ENCODE assay signal across 19 mouse cellular contexts in the genomic region with DNA sequence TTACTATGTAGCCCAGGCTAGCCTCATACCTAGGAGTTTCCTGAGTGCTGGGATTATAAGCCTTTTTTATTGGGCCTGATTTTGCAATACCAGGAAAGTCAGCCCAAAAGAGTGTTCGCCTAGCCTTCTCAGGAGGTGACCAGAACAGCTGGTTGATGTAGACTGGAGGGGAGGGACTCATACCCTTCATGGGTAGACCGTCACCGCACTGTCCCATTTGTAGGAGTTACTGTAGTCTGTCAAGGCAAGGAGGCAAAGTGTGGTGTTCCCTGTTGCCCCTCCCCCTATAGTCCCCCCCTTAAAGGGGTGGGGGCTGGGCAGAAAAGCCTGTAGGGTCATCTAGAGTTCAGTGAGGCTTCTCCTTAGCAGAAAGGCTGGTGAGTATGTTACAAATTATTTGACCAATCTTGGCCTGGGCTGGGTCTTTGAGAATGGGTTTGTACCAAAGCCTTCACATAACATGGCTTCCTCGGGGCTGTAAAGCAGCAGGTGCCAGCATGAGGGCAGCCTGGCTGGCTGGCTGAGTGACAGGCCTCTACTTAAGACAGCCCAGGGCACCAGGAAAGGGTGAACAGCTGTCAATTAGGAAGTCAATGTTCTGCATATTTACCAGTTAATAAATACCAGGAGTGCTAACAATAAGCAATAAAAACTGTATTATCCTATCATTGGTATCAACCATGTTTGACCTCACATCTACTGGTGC.
DNase-seq lines count a peak whose midpoint lies in the region; ATAC-seq and TF ChIP-seq lines count a peak whose summit lies in the region.
"Had no signal": no experiment of that assay in that cellular context is flagged by ENCODE, and none has a peak within 500 bp of the region (broad histone marks: within the 10 kb centered on the region; RNA-seq: fewer than 3 reads in every experiment).

No protein-coding gene starts in this region.

- no peak for DNase-seq in forebrain, embryonic 11.5 days (ENCODE audit: low spot score)
- no peak for DNase-seq in forebrain, embryonic 10.5 days (ENCODE audit: extremely low spot score, low spot score)
- DNase-seq in kidney, adult 9 months: peak; percentile 10
- DNase-seq in kidney, adult 2 months: no peak
- no peak for DNase-seq in ES-E14 (ENCODE audit: low read depth, low spot score)
- no peak for DNase-seq in hindbrain, postnatal 0 days (ENCODE audit: low spot score)
- no peak for DNase-seq in left cerebral cortex, adult 8-10 months (ENCODE audit: low spot score in 2 of 2)
- DNase-seq in cerebellum, adult 8-10 months: no peak
- DNase-seq: adrenal gland, postnatal 36 days; gastrocnemius, postnatal 10 days; kidney, adult 18-20 months; left cerebral cortex, postnatal 4 days; right cerebral cortex, postnatal 4 days; thymus, postnatal 14 days had no signal

- H3K27ac ChIP-seq in forebrain, embryonic 11.5 days (ENCODE audit: low read depth, low read length): no peak overlapping the region
- H3K27ac ChIP-seq in forebrain, embryonic 10.5 days: no peak overlapping the region
- H3K27ac ChIP-seq in kidney, adult 2 months (ENCODE audit: insufficient read depth, low read depth, low read length): no peak overlapping the region
- no peak overlapping the region for H3K27ac ChIP-seq in ES-E14 (ENCODE audit: insufficient read depth, low read depth, low read length, poor library complexity, severe bottlenecking)
- no peak overlapping the region for H3K27ac ChIP-seq in hindbrain, postnatal 0 days
- H3K27ac ChIP-seq: embryonic facial prominence, embryonic 10.5 days; liver, embryonic 14.5 days; midbrain, embryonic 13.5 days; stomach, embryonic 15.5 days had no signal

- no peak for TF ChIP-seq POLR2A in kidney, adult 2 months (IDR thresholded peaks at IDR 0.05; ENCODE audit: low read depth, low read length)

- H3K36me3 ChIP-seq in forebrain, embryonic 11.5 days (ENCODE audit: control insufficient read depth, insufficient read depth, low read length): no peaks in the 10 kb centered on the region
- H3K36me3 ChIP-seq in forebrain, embryonic 10.5 days (replicated peaks): no peaks in the 10 kb centered on the region
- no peaks in the 10 kb centered on the region for H3K36me3 ChIP-seq in kidney, adult 2 months (ENCODE audit: control insufficient read depth, insufficient read depth, low read length)
- H3K36me3 ChIP-seq in ES-E14 (ENCODE audit: control insufficient read depth, insufficient read depth, low read length, poor library complexity, severe bottlenecking): no peaks in the 10 kb centered on the region
- no peaks in the 10 kb centered on the region for H3K36me3 ChIP-seq in hindbrain, postnatal 0 days (ENCODE audit: insufficient read depth, low read length)
- H3K36me3 ChIP-seq: embryonic facial prominence, embryonic 10.5 days; midbrain, embryonic 13.5 days; stomach, embryonic 15.5 days had no signal

- no peaks in the 10 kb centered on the region for H3K9me3 ChIP-seq in forebrain, embryonic 11.5 days (ENCODE audit: control insufficient read depth, low read length)
- no peaks in the 10 kb centered on the region for H3K9me3 ChIP-seq in forebrain, embryonic 10.5 days
- H3K9me3 ChIP-seq in ES-E14 (ENCODE audit: control insufficient read depth, insufficient read depth, low read depth, low read length): no peaks in the 10 kb centered on the region
- no peaks in the 10 kb centered on the region for H3K9me3 ChIP-seq in hindbrain, postnatal 0 days (ENCODE audit: low read length)
- H3K9me3 ChIP-seq: embryonic facial prominence, embryonic 10.5 days; midbrain, embryonic 13.5 days; stomach, embryonic 15.5 days had no signal

- in situ Hi-C loops in ES-E14 (cut with MboI; ENCODE audit: low sequenced_read_pairs in 2 of 2, unreplicated experiment in 2 of 2): no loop called here

- peak; percentile 55 for ATAC-seq in forebrain, embryonic 11.5 days (replicated peaks; ENCODE audit: low FRiP score)
- peak; percentile 38 for ATAC-seq in hindbrain, postnatal 0 days
- ATAC-seq: midbrain, embryonic 13.5 days; Patski had no signal

- H3K4me1 ChIP-seq in forebrain, embryonic 11.5 days (replicated peaks; ENCODE audit: control insufficient read depth, insufficient read depth, low read length): no peaks in the 10 kb centered on the region
- H3K4me1 ChIP-seq in forebrain, embryonic 10.5 days: peaks cover 12% of the 10 kb centered on the region
- no peaks in the 10 kb centered on the region for H3K4me1 ChIP-seq in kidney, adult 2 months (ENCODE audit: control insufficient read depth, insufficient read depth, low read length)
- H3K4me1 ChIP-seq in ES-E14 (ENCODE audit: control insufficient read depth in 2 of 2, insufficient read depth in 2 of 2, low read length in 2 of 2, poor library complexity in 1 of 2): 0 out of 4 replicates have a peak, but pooled peaks cover 0 to 1% of the 10 kb centered on the region in 2 experiments
- H3K4me1 ChIP-seq in hindbrain, postnatal 0 days (ENCODE audit: insufficient read depth, low read length): no peaks in the 10 kb centered on the region

- no peak overlapping the region for H3K9ac ChIP-seq in forebrain, embryonic 11.5 days (ENCODE audit: low read length)
- H3K9ac ChIP-seq in ES-E14 (ENCODE audit: insufficient read depth, low read depth, low read length, poor library complexity, severe bottlenecking): no peak overlapping the region
- H3K9ac ChIP-seq in hindbrain, postnatal 0 days (replicated peaks; ENCODE audit: low read length): no peak overlapping the region
- H3K9ac ChIP-seq: liver, embryonic 14.5 days; midbrain, embryonic 13.5 days; stomach, embryonic 15.5 days had no signal

- TF ChIP-seq CTCF in kidney, adult 2 months (conservative IDR thresholded peaks at IDR 0.05; ENCODE audit: insufficient read depth, insufficient read length, low read depth, low read length): no peak
- TF ChIP-seq CTCF in hindbrain, postnatal 0 days (IDR thresholded peaks at IDR 0.05; ENCODE audit: low read depth): no peak

- no peak overlapping the region for H3K4me3 ChIP-seq in forebrain, embryonic 11.5 days (ENCODE audit: low read depth, low read length)
- H3K4me3 ChIP-seq in forebrain, embryonic 10.5 days: no peak overlapping the region
- no peak overlapping the region for H3K4me3 ChIP-seq in kidney, adult 2 months (ENCODE audit: insufficient read depth, low read depth, low read length)
- H3K4me3 ChIP-seq in ES-E14 (ENCODE audit: insufficient read depth in 1 of 2, low read depth in 1 of 2, low read length in 2 of 2, poor library complexity in 1 of 2, severe bottlenecking in 1 of 2): peak overlapping the region; percentile 18 to 49; a peak in 3 of 4 replicates
- H3K4me3 ChIP-seq in hindbrain, postnatal 0 days (ENCODE audit: low read length): no peak overlapping the region
- H3K4me3 ChIP-seq: embryonic facial prominence, embryonic 10.5 days; midbrain, embryonic 13.5 days; stomach, embryonic 15.5 days had no signal

- no peaks in the 10 kb centered on the region for H3K27me3 ChIP-seq in forebrain, embryonic 11.5 days (ENCODE audit: control insufficient read depth, insufficient read depth, low read length)
- H3K27me3 ChIP-seq in forebrain, embryonic 10.5 days (ENCODE audit: poor library complexity, severe bottlenecking): no peaks in the 10 kb centered on the region
- no peaks in the 10 kb centered on the region for H3K27me3 ChIP-seq in kidney, adult 2 months (replicated peaks; ENCODE audit: control insufficient read depth, insufficient read depth, low read length)
- no peaks in the 10 kb centered on the region for H3K27me3 ChIP-seq in hindbrain, postnatal 0 days (ENCODE audit: insufficient read depth, low read length)
- H3K27me3 ChIP-seq: midbrain, embryonic 13.5 days; Patski; stomach, embryonic 15.5 days had no signal

- H3K4me2 ChIP-seq in forebrain, embryonic 11.5 days (ENCODE audit: low read depth, low read length, severe bottlenecking): no peak overlapping the region
- H3K4me2 ChIP-seq in hindbrain, postnatal 0 days (ENCODE audit: low read depth, low read length): no peak overlapping the region
- H3K4me2 ChIP-seq: midbrain, embryonic 13.5 days; stomach, embryonic 15.5 days had no signal

- WGBS in forebrain, embryonic 11.5 days: 84% methylated on average over 4 of the region's 4 CpGs
- 93% methylated on average over 4 of the region's 4 CpGs for WGBS in forebrain, embryonic 10.5 days
- WGBS in kidney, adult 2 months: 73% methylated on average over 4 of the region's 4 CpGs
- 71% methylated on average over 4 of the region's 4 CpGs for WGBS in hindbrain, postnatal 0 days

TF ChIP-seq in ES-E14, 5 proteins besides CTCF, POLR2A, EP300 and RAD21:
- 0 out of 2 replicates have a peak, but pooled peaks have one; percentile 40 for TF ChIP-seq ZNF384 (IDR thresholded peaks at IDR 0.05; ENCODE audit: low read depth, low read length)
- TF ChIP-seq HCFC1 (IDR thresholded peaks at IDR 0.05; ENCODE audit: borderline replicate concordance, insufficient read depth, low read length): no peak
- no peak for TF ChIP-seq CHD2 (IDR thresholded peaks at IDR 0.05; ENCODE audit: low read depth, low read length)

Comparison
In these comparisons a context has a peak if more than half of its experiments do, and no peak if none do; other contexts are left out.
1. H3K4me3 ChIP-seq: peak in ES-E14 (2 of 2); none in forebrain, embryonic 11.5 days (single experiment), forebrain, embryonic 10.5 days (single experiment), kidney, adult 2 months (single experiment) and hindbrain, postnatal 0 days (single experiment).